ENCODE assay signal across 13 mouse cellular contexts in genomic region chr7:74464638-74465037, GRCm38 (mm10).
DNase-seq lines count a peak whose midpoint lies in the region; ATAC-seq and TF ChIP-seq lines count a peak whose summit lies in the region.
"Had no signal": no experiment of that assay in that cellular context is flagged by ENCODE, and none has a peak within 500 bp of the region (broad histone marks: within the 10 kb centered on the region; RNA-seq: fewer than 3 reads in every experiment).

No protein-coding gene starts in this region.

- WGBS in cerebellum, adult 2 months: 17% methylated on average over 7 of the region's 7 CpGs
- WGBS in heart, embryonic 15.5 days: 39% methylated on average over 7 of the region's 7 CpGs
- 86% methylated on average over 7 of the region's 7 CpGs for WGBS in hindbrain, embryonic 16.5 days

- TF ChIP-seq CTCF in cerebellum, adult 2 months (IDR thresholded peaks at IDR 0.05; ENCODE audit: borderline replicate concordance, insufficient read depth, low read depth, low read length): no peak

- H3K36me3 ChIP-seq in heart, embryonic 15.5 days: no peaks in the 10 kb centered on the region
- no peaks in the 10 kb centered on the region for H3K36me3 ChIP-seq in hindbrain, embryonic 16.5 days (ENCODE audit: control insufficient read depth, insufficient read depth, low read length)
- H3K36me3 ChIP-seq: embryonic facial prominence, embryonic 13.5 days; hindbrain, embryonic 12.5 days; kidney, embryonic 15.5 days had no signal

- H3K4me2 ChIP-seq in heart, embryonic 15.5 days: no peak overlapping the region; the same call in 1 of the 2 replicates
- H3K4me2 ChIP-seq in hindbrain, embryonic 16.5 days (ENCODE audit: low read length): no peak overlapping the region
- H3K4me2 ChIP-seq: embryonic facial prominence, embryonic 13.5 days; hindbrain, embryonic 12.5 days; kidney, embryonic 15.5 days had no signal

- no peaks in the 10 kb centered on the region for H3K27me3 ChIP-seq in cerebellum, adult 2 months (ENCODE audit: control insufficient read depth, insufficient read depth, low read length)
- H3K27me3 ChIP-seq in heart, embryonic 15.5 days: no peaks in the 10 kb centered on the region
- H3K27me3 ChIP-seq in hindbrain, embryonic 16.5 days (replicated peaks; ENCODE audit: control insufficient read depth, insufficient read depth, low read length): no peaks in the 10 kb centered on the region
- H3K27me3 ChIP-seq: embryonic facial prominence, embryonic 13.5 days; hindbrain, embryonic 12.5 days; kidney, embryonic 15.5 days had no signal

- ATAC-seq in heart, embryonic 15.5 days (replicated peaks; ENCODE audit: insufficient number of reproducible peaks, insufficient read depth, low FRiP score, low read depth): peak; percentile 77
- no peak for ATAC-seq in hindbrain, embryonic 16.5 days

- no peaks in the 10 kb centered on the region for H3K9me3 ChIP-seq in heart, embryonic 15.5 days (replicated peaks)
- H3K9me3 ChIP-seq in hindbrain, embryonic 16.5 days (ENCODE audit: control insufficient read depth, low read length): no peaks in the 10 kb centered on the region
- H3K9me3 ChIP-seq: embryonic facial prominence, embryonic 13.5 days; hindbrain, embryonic 12.5 days; kidney, embryonic 15.5 days had no signal

- H3K4me1 ChIP-seq in cerebellum, adult 2 months (ENCODE audit: control insufficient read depth, insufficient read depth, low read length): peaks cover 13% of the 10 kb centered on the region
- peaks cover 32% of the 10 kb centered on the region for H3K4me1 ChIP-seq in heart, embryonic 15.5 days (replicated peaks)
- H3K4me1 ChIP-seq in hindbrain, embryonic 16.5 days (ENCODE audit: control insufficient read depth, insufficient read depth, low read depth, low read length): peaks cover 2% of the 10 kb centered on the region; the same call in 1 of the 2 replicates

- DNase-seq in adrenal gland, adult (ENCODE audit: inconsistent age in 2 of 2, low spot score in 1 of 2): peak; percentile 49 to 67
- no peak for DNase-seq in adrenal gland, postnatal 4 days (ENCODE audit: low spot score in 2 of 2)
- peak; percentile 92 for DNase-seq in Muller cell, postnatal 12 days (ENCODE audit: inconsistent ontology term)
- DNase-seq in cerebellum, adult 2 months: peak; percentile 61 to 78
- DNase-seq in layer of hippocampus, postnatal 10 days (ENCODE audit: low spot score in 2 of 2): no peak
- DNase-seq in left cerebral cortex, adult 18-20 months (ENCODE audit: low spot score in 2 of 2): no peak
- DNase-seq: right cerebral cortex, postnatal 4 days had no signal

- peak overlapping the region; percentile 58 for H3K27ac ChIP-seq in cerebellum, adult 2 months (ENCODE audit: insufficient read depth, low read length)
- peak overlapping the region; percentile 75 for H3K27ac ChIP-seq in heart, embryonic 15.5 days
- H3K27ac ChIP-seq in hindbrain, embryonic 16.5 days (ENCODE audit: low read depth, low read length): no peak overlapping the region
- H3K27ac ChIP-seq: embryonic facial prominence, embryonic 13.5 days; hindbrain, embryonic 12.5 days; kidney, embryonic 15.5 days; liver, embryonic 14.5 days had no signal

- no peak overlapping the region for H3K4me3 ChIP-seq in cerebellum, adult 2 months (replicated peaks; ENCODE audit: insufficient read depth, low read depth, low read length)
- no peak overlapping the region for H3K4me3 ChIP-seq in heart, embryonic 15.5 days
- no peak overlapping the region for H3K4me3 ChIP-seq in hindbrain, embryonic 16.5 days (ENCODE audit: low read length)
- H3K4me3 ChIP-seq: embryonic facial prominence, embryonic 13.5 days; hindbrain, embryonic 12.5 days; kidney, embryonic 15.5 days had no signal

- no peak for TF ChIP-seq POLR2A in cerebellum, adult 2 months (IDR thresholded peaks at IDR 0.05; ENCODE audit: borderline replicate concordance, insufficient read depth, low read length)

- no peak overlapping the region for H3K9ac ChIP-seq in heart, embryonic 15.5 days
- no peak overlapping the region for H3K9ac ChIP-seq in hindbrain, embryonic 16.5 days (ENCODE audit: low read depth, low read length)
- H3K9ac ChIP-seq: embryonic facial prominence, embryonic 13.5 days; hindbrain, embryonic 12.5 days; kidney, embryonic 15.5 days; liver, embryonic 14.5 days had no signal

Comparison
In these comparisons a context has a peak if more than half of its experiments do, and no peak if none do; other contexts are left out.
1. DNase-seq: peak in adrenal gland, adult (2 of 2), Muller cell, postnatal 12 days (single experiment) and cerebellum, adult 2 months (2 of 2); none in adrenal gland, postnatal 4 days (0 of 2), layer of hippocampus, postnatal 10 days (0 of 2) and left cerebral cortex, adult 18-20 months (0 of 2).